In the genomic region with DNA sequence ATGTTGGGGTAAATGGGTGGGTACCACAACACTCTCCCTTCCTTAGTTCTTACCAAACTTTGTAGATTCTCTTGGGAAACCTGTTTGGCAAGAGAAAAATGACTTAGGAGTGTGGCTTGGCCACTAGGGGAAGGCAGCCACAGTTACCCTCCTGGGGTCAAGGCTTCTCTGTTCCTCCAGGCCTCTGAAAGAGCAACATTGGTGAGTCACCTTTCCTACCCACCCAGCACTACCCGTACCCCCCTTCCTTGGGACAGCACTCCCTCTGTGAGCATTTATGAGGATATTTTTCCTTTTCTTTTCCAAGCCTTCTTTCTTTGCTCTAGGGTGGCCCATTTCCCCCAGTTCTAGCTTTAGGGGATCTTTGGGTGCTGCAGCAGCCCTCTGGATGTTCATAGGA, we compare ENCODE assay signal across 16 mouse cellular contexts. TPM values are rescaled to one million over a fixed set of nuclear protein-coding genes. Genes with fewer than 3 reads are reported as not detected.
DNase-seq lines count a peak whose midpoint lies in the region; ATAC-seq and TF ChIP-seq lines count a peak whose summit lies in the region.
"Had no signal": no experiment of that assay in that cellular context is flagged by ENCODE, and none has a peak within 500 bp of the region (broad histone marks: within the 10 kb centered on the region; RNA-seq: fewer than 3 reads in every experiment).

No protein-coding gene starts in this region.

- no peak for DNase-seq in embryonic facial prominence, embryonic 10.5 days (ENCODE audit: low spot score)
- DNase-seq in left cerebral cortex, adult 2 months (ENCODE audit: extremely low spot score in 1 of 2, low spot score in 2 of 2), result no peak
- DNase-seq in left cerebral cortex, adult 18-20 months (ENCODE audit: low spot score in 2 of 2), result no peak
- no peak for DNase-seq in embryonic facial prominence, embryonic 14.5 days (ENCODE audit: low spot score)
- no peak for DNase-seq in cerebellum, postnatal 10 days
- DNase-seq in urinary bladder, postnatal 10 days (ENCODE audit: low spot score), result no peak
- DNase-seq: cerebellum, postnatal 14 days; layer of hippocampus, postnatal 36 days; spleen, adult 18-20 months had no signal

- 0 out of 2 replicates have a peak overlapping the region, but pooled peaks have one; percentile 89 for H3K4me2 ChIP-seq in embryonic facial prominence, embryonic 13.5 days
- peak overlapping the region; percentile 93; the same call in 1 of the 2 replicates for H3K4me2 ChIP-seq in embryonic facial prominence, embryonic 14.5 days (ENCODE audit: low read depth, low read length)
- H3K4me2 ChIP-seq: forebrain, embryonic 15.5 days; hindbrain, embryonic 15.5 days had no signal

- peaks cover 48% of the 10 kb centered on the region for H3K4me1 ChIP-seq in embryonic facial prominence, embryonic 13.5 days
- H3K4me1 ChIP-seq in embryonic facial prominence, embryonic 10.5 days, result peaks cover 51% of the 10 kb centered on the region
- H3K4me1 ChIP-seq in embryonic facial prominence, embryonic 14.5 days (ENCODE audit: control insufficient read depth, insufficient read depth, low read length), result peaks cover 28% of the 10 kb centered on the region

- WGBS in embryonic facial prominence, embryonic 13.5 days, result 81% methylated on average over 1 of the region's 1 CpGs
- WGBS in embryonic facial prominence, embryonic 10.5 days, result 79% methylated on average over 1 of the region's 1 CpGs
- 77% methylated on average over 1 of the region's 1 CpGs for WGBS in embryonic facial prominence, embryonic 14.5 days

- H3K36me3 ChIP-seq in embryonic facial prominence, embryonic 13.5 days, result 0 out of 2 replicates have a peak, but pooled peaks cover 3% of the 10 kb centered on the region
- H3K36me3 ChIP-seq in embryonic facial prominence, embryonic 10.5 days (replicated peaks), result no peaks in the 10 kb centered on the region
- peaks cover 8% of the 10 kb centered on the region; the same call in 1 of the 2 replicates for H3K36me3 ChIP-seq in embryonic facial prominence, embryonic 14.5 days (ENCODE audit: control insufficient read depth, insufficient read depth, low read length)
- H3K36me3 ChIP-seq: forebrain, embryonic 15.5 days; hindbrain, embryonic 15.5 days; midbrain, embryonic 10.5 days had no signal

- no peaks in the 10 kb centered on the region for H3K9me3 ChIP-seq in embryonic facial prominence, embryonic 13.5 days
- no peaks in the 10 kb centered on the region for H3K9me3 ChIP-seq in embryonic facial prominence, embryonic 10.5 days
- no peaks in the 10 kb centered on the region for H3K9me3 ChIP-seq in embryonic facial prominence, embryonic 14.5 days (ENCODE audit: control insufficient read depth, low read length)
- H3K9me3 ChIP-seq: forebrain, embryonic 15.5 days; hindbrain, embryonic 15.5 days; midbrain, embryonic 10.5 days had no signal

- no peak for ATAC-seq in embryonic facial prominence, embryonic 13.5 days (ENCODE audit: insufficient number of reproducible peaks, insufficient read depth, low FRiP score, low TSS enrichment, low read depth)
- ATAC-seq in embryonic facial prominence, embryonic 14.5 days (ENCODE audit: low read depth), result no peak
- peak; percentile 10; the same call in 1 of the 2 replicates for ATAC-seq in megakaryocyte progenitor cell, adult 5-6 weeks (replicated peaks; ENCODE audit: poor library complexity)
- ATAC-seq: activated CD4-positive, CD25-positive, alpha-beta regulatory T cell, adult 4 months; forebrain, embryonic 15.5 days had no signal

- H3K27ac ChIP-seq in embryonic facial prominence, embryonic 13.5 days, result no peak overlapping the region
- no peak overlapping the region for H3K27ac ChIP-seq in embryonic facial prominence, embryonic 10.5 days (replicated peaks)
- peak overlapping the region; percentile 47; the same call in 1 of the 2 replicates for H3K27ac ChIP-seq in left cerebral cortex, adult 2 months
- no peak overlapping the region for H3K27ac ChIP-seq in embryonic facial prominence, embryonic 14.5 days (replicated peaks; ENCODE audit: low read depth, low read length)
- H3K27ac ChIP-seq: forebrain, embryonic 15.5 days; hindbrain, embryonic 15.5 days had no signal

- TF ChIP-seq CTCF in left cerebral cortex, adult 2 months (IDR thresholded peaks at IDR 0.05), result no peak; the same call in 1 of the 2 replicates

- H3K27me3 ChIP-seq in embryonic facial prominence, embryonic 13.5 days, result peaks cover 22% of the 10 kb centered on the region
- peaks cover 59% of the 10 kb centered on the region for H3K27me3 ChIP-seq in embryonic facial prominence, embryonic 10.5 days (replicated peaks; ENCODE audit: low read depth, poor library complexity, severe bottlenecking)
- no peaks in the 10 kb centered on the region for H3K27me3 ChIP-seq in embryonic facial prominence, embryonic 14.5 days (replicated peaks; ENCODE audit: control insufficient read depth, insufficient read depth, low read length)

- no peak overlapping the region for H3K9ac ChIP-seq in embryonic facial prominence, embryonic 13.5 days
- no peak overlapping the region for H3K9ac ChIP-seq in embryonic facial prominence, embryonic 14.5 days (ENCODE audit: low read depth, low read length)
- H3K9ac ChIP-seq: forebrain, embryonic 15.5 days; hindbrain, embryonic 15.5 days had no signal

- no peak overlapping the region for H3K4me3 ChIP-seq in embryonic facial prominence, embryonic 13.5 days
- no peak overlapping the region for H3K4me3 ChIP-seq in embryonic facial prominence, embryonic 10.5 days
- H3K4me3 ChIP-seq in left cerebral cortex, adult 2 months, result no peak overlapping the region
- no peak overlapping the region for H3K4me3 ChIP-seq in embryonic facial prominence, embryonic 14.5 days (ENCODE audit: low read depth, low read length)
- H3K4me3 ChIP-seq: forebrain, embryonic 15.5 days; hindbrain, embryonic 15.5 days; midbrain, embryonic 10.5 days had no signal

- intact Hi-C loops in left cerebral cortex, adult 2 months (cut with DNase I), result no loop called here

RNA-seq across cellular contexts. Expression of gene Tmem63a, which starts 1.8 kb away (rescaled TPM):
- polyA plus RNA-seq in embryonic facial prominence, embryonic 13.5 days (2015; fragmentation: Nextera tagmentation; extraction: Ambion mirVana), result 13.6 and 13.7 TPM in 2 replicates
- 2.4 and 4.3 TPM in 2 replicates for polyA plus RNA-seq in embryonic facial prominence, embryonic 10.5 days (2016; fragmentation: Nextera tagmentation; extraction: Ambion mirVana)
- total RNA-seq in left cerebral cortex, adult 2 months (2021), result 10 to 100 TPM; 15.4 to 16.3 TPM
- 10 to 100 TPM; 15.5 to 19.4 TPM for total RNA-seq in left cerebral cortex, adult 18-20 months (2021)
- polyA plus RNA-seq in embryonic facial prominence, embryonic 14.5 days (2014; fragmentation: Nextera tagmentation; extraction: Ambion mirVana), result 12.5 and 13.2 TPM in 2 replicates
- 15.0 and 15.6 TPM in 2 replicates for total RNA-seq in megakaryocyte progenitor cell, adult 5-6 weeks (2015)
- total RNA-seq in megakaryocyte progenitor cell, adult 5-6 weeks (2017), result 16.5 and 16.8 TPM in 2 replicates

RNA-seq across cellular contexts. Expression of gene Lefty1, which starts 9.1 kb away (rescaled TPM):
- 1.6 and 2.1 TPM in 2 replicates for polyA plus RNA-seq in embryonic facial prominence, embryonic 13.5 days (2015; fragmentation: Nextera tagmentation; extraction: Ambion mirVana)
- polyA plus RNA-seq in embryonic facial prominence, embryonic 10.5 days (2016; fragmentation: Nextera tagmentation; extraction: Ambion mirVana), result 0.11 and 0.39 TPM in 2 replicates
- under 1 TPM in 1 of 2 experiments, not detected in 1; 0.77 TPM for total RNA-seq in left cerebral cortex, adult 2 months (2021)
- under 1 TPM; 0.21 to 0.91 TPM for total RNA-seq in left cerebral cortex, adult 18-20 months (2021)
- 2.9 and 3.2 TPM in 2 replicates for polyA plus RNA-seq in embryonic facial prominence, embryonic 14.5 days (2014; fragmentation: Nextera tagmentation; extraction: Ambion mirVana)
- total RNA-seq in megakaryocyte progenitor cell, adult 5-6 weeks (2015), result 0.90 and 1.7 TPM in 2 replicates
- total RNA-seq in megakaryocyte progenitor cell, adult 5-6 weeks (2017), result 0.27 TPM in 1 of 2 replicates, not detected in the other
- total RNA-seq: neutrophil, adult 5-6 weeks had no signal
- polyA plus RNA-seq: activated CD4-positive, CD25-positive, alpha-beta regulatory T cell, adult 4 months had no signal

RNA-seq across cellular contexts. Expression of gene Pycr2, which starts 39.8 kb away (rescaled TPM):
- 98.7 and 109 TPM in 2 replicates for polyA plus RNA-seq in embryonic facial prominence, embryonic 13.5 days (2015; fragmentation: Nextera tagmentation; extraction: Ambion mirVana)
- 141 and 149 TPM in 2 replicates for polyA plus RNA-seq in embryonic facial prominence, embryonic 10.5 days (2016; fragmentation: Nextera tagmentation; extraction: Ambion mirVana)
- 10 to 100 TPM; 26.7 to 28.3 TPM for total RNA-seq in left cerebral cortex, adult 2 months (2021)
- total RNA-seq in left cerebral cortex, adult 18-20 months (2021), result 10 to 100 TPM; 28.9 to 29.4 TPM
- 77.6 and 92.2 TPM in 2 replicates for polyA plus RNA-seq in embryonic facial prominence, embryonic 14.5 days (2014; fragmentation: Nextera tagmentation; extraction: Ambion mirVana)
- 27.2 and 28.8 TPM in 2 replicates for total RNA-seq in megakaryocyte progenitor cell, adult 5-6 weeks (2015)
- total RNA-seq in megakaryocyte progenitor cell, adult 5-6 weeks (2017), result 22.4 and 26.3 TPM in 2 replicates

RNA-seq across cellular contexts. Expression of gene Lefty2, which starts 51.0 kb away (rescaled TPM):
- 0.11 and 0.48 TPM in 2 replicates for polyA plus RNA-seq in embryonic facial prominence, embryonic 13.5 days (2015; fragmentation: Nextera tagmentation; extraction: Ambion mirVana)
- not detected in 2 replicates for polyA plus RNA-seq in embryonic facial prominence, embryonic 10.5 days (2016; fragmentation: Nextera tagmentation; extraction: Ambion mirVana)
- total RNA-seq in left cerebral cortex, adult 2 months (2021), result under 1 TPM; 0.61 to 0.84 TPM
- under 1 TPM; 0.21 to 0.33 TPM for total RNA-seq in left cerebral cortex, adult 18-20 months (2021)
- polyA plus RNA-seq in embryonic facial prominence, embryonic 14.5 days (2014; fragmentation: Nextera tagmentation; extraction: Ambion mirVana), result 0.25 TPM in 1 of 2 replicates, not detected in the other
- total RNA-seq in megakaryocyte progenitor cell, adult 5-6 weeks (2015), result not detected in 2 replicates
- total RNA-seq in megakaryocyte progenitor cell, adult 5-6 weeks (2017), result not detected in 2 replicates
- total RNA-seq: neutrophil, adult 5-6 weeks had no signal
- polyA plus RNA-seq: activated CD4-positive, CD25-positive, alpha-beta regulatory T cell, adult 4 months; midbrain, embryonic 10.5 days had no signal
